Mouse (Mus musculus) small intestine, adult 2 months (tissue): ENCODE data around the gene Cby3.

Experiments
- CTCF ChIP-seq: fragments of 200-500 bp; IDR thresholded peaks from 2 replicates; pipeline ENCODE4 v1.5.1; 2012; ENCODE audit warnings: low read depth, mild to moderate bottlenecking, control low read depth, inconsistent platforms, low read length, moderate library complexity, mixed read lengths; ENCODE audit not compliant: insufficient replicate concordance, insufficient read length; ENCODE audit errors: extremely low read depth
- POLR2A ChIP-seq: fragments of 200-500 bp; IDR thresholded peaks from 2 replicates; pipeline ENCODE4 v1.6.1; 2012; ENCODE audit warnings: low read depth, mild to moderate bottlenecking, control low read depth, inconsistent platforms, low read length, moderate library complexity

DNA sequence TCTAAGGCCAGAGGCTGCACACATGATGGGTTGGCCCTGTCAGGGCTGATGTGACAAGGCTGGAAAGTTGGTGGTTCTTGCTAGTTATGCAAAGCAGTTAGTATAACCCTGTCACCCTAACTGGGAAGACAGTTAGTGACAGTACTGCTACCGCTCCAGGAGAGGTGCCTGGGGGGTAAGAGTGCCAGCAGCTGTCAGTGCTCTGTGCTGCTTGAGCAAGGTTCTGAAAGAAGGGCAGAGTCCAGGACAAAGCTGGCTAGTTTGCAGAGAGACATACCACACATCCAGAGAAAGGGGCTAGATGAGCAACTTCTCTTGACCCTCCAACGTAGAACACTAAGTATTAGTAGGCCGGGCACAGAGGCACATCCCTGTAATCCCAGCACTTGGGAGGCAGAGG, 48.2 kb downstream of the Cby3 start:
- TF ChIP-seq POLR2A, result no peak
- TF ChIP-seq CTCF, result no peak
